Mouse (Mus musculus) liver, embryonic 13.5 days (tissue): Measurements from ENCODE around the gene Ube2g2. TPM values are rescaled to one million over a fixed set of nuclear protein-coding genes. Genes with fewer than 3 reads are reported as not detected.
"Not testable (repeated sequence)": the region's sequence is repeated elsewhere in the genome, so short reads cannot be mapped to it uniquely, and the experiment has no call there.

Experiments
- ATAC-seq: fragments of 200-750 bp; cut with Nextera tagmentation; 2 replicates; pipeline ENCODE4 v1.8.0; 2017; ENCODE audit warnings: low read depth, mild to moderate bottlenecking, moderate number of reproducible peaks, moderate library complexity
- DNase-seq: peaks from one replicate; pipeline ENCODE4 v3.0.0; 2022
- H3K27ac ChIP-seq: fragments of 300-500 bp; sonication (generic); 2 replicates; pipeline ENCODE4 v1.5.1; 2015; ENCODE audit warnings: moderate library complexity, mild to moderate bottlenecking, inconsistent platforms
- H3K27me3 ChIP-seq: fragments of 300-500 bp; sonication (generic); 2 replicates; pipeline ENCODE4 v1.6.1; 2015; ENCODE audit warnings: mild to moderate bottlenecking, inconsistent platforms
- H3K36me3 ChIP-seq: fragments of 300-500 bp; sonication (generic); 2 replicates; pipeline ENCODE4 v1.6.1; 2015; ENCODE audit warnings: mild to moderate bottlenecking, inconsistent platforms
- H3K4me1 ChIP-seq: fragments of 300-500 bp; sonication (generic); replicated peaks from 2 replicates; pipeline ENCODE4 v1.6.1; 2015; ENCODE audit warnings: inconsistent platforms
- H3K4me2 ChIP-seq: fragments of 300-500 bp; sonication (generic); 2 replicates; pipeline ENCODE4 v1.6.1; 2015; ENCODE audit warnings: inconsistent platforms, mild to moderate bottlenecking, moderate library complexity
- H3K4me3 ChIP-seq: fragments of 300-500 bp; sonication (generic); replicated peaks from 2 replicates; pipeline ENCODE4 v1.5.1; 2015; ENCODE audit warnings: mild to moderate bottlenecking, inconsistent platforms
- H3K9ac ChIP-seq: fragments of 300-500 bp; sonication (generic); 2 replicates; pipeline ENCODE4 v1.6.1; 2015; ENCODE audit warnings: mild to moderate bottlenecking, inconsistent platforms
- H3K9me3 ChIP-seq: fragments of 300-500 bp; sonication (generic); replicated peaks from 2 replicates; pipeline ENCODE4 v1.6.1; 2016; ENCODE audit warnings: inconsistent platforms
- WGBS: fragments of 180-500 bp; shearing (Covaris S2); methylation state at CpG from one replicate; pipeline ENCODE4 v1.1.7; 2015; ENCODE audit not compliant: insufficient replicate concordance; 5-methylcytosine and 5-hydroxymethylcytosine counted together
- microRNA counts: library from miRNA; unstranded; fragments of <30 nt; microRNA quantifications from one replicate; lab custom pipeline; 2016
- microRNA-seq: library from miRNA; unstranded; fragments of <30 nt; microRNA quantifications from one replicate; pipeline ENCODE4, GENCODE M21; 2016
- polyA plus RNA-seq: library from polyadenylated mRNA; unstranded; fragments of >200 nt; fragmentation: Nextera tagmentation; extraction: Ambion mirVana; gene quantifications from 2 replicates; pipeline ENCODE4 v1.2.1, GENCODE M21; 2015

Ube2g2 gene
- polyA plus RNA-seq, 1 experiment from 2014 or later = 50.1 TPM

DNA sequence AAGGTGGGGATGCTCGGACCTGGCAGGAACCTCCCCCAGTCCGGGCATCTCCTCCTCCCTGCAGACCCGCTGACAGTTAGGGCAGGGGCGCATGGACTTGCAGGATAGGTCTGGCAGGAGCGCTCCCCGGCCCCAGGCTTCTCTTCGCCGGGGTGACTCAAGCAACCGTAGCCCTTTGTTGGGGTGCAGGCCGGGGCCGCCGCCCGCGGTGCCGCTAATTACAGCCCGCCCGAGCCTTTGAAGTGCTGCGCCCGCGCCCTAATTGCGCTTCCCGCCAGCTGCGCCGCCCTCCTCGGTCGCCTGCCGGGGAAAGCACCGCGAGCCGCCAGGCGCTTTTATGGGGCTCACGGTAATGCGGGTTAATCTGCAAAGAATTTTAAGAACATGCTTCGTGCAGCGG lies 55.5 kb downstream of the Ube2g2 start:
- DNase-seq (no peak), ATAC-seq (no peak)
- 2% methylated on average over 35 of the region's 35 CpGs for WGBS
- Histone ChIP-seq H3K27me3 (peaks cover 77% of the 10 kb centered on the region), H3K27ac (no peak overlapping the region), H3K36me3 (no peaks in the 10 kb centered on the region), H3K4me3 (no peak overlapping the region), H3K4me2 (0 out of 2 replicates have a peak overlapping the region, but pooled peaks have one; percentile 12), H3K9ac (no peak overlapping the region), H3K9me3 (no peaks in the 10 kb centered on the region), H3K4me1 (peaks cover 5% of the 10 kb centered on the region; the same call in 1 of the 2 replicates)

- no peak overlapping the region for H3K4me2 ChIP-seq
- ATAC-seq = no peak
- H3K4me3 ChIP-seq = no peak overlapping the region
- H3K9me3 ChIP-seq = no peaks in the 10 kb centered on the region
- H3K27ac ChIP-seq = no peak overlapping the region
- DNase-seq = no peak
- H3K36me3 ChIP-seq = no peaks in the 10 kb centered on the region
- H3K27me3 ChIP-seq = peaks cover 95% of the 10 kb centered on the region
- WGBS = 59% methylated on average over 7 of the region's 7 CpGs
- no peaks in the 10 kb centered on the region for H3K4me1 ChIP-seq
- H3K9ac ChIP-seq = no peak overlapping the region
These were observed 60.9 kb downstream of the Ube2g2 start for GRCm38 (mm10) chr10:77682994-77683393.

- Histone ChIP-seq H3K27me3 (peaks cover 95% of the 10 kb centered on the region), H3K9ac (no peak overlapping the region), H3K4me1 (no peaks in the 10 kb centered on the region), H3K9me3 (no peaks in the 10 kb centered on the region), H3K4me2 (no peak overlapping the region), H3K36me3 (no peaks in the 10 kb centered on the region), H3K27ac (no peak overlapping the region), H3K4me3 (no peak overlapping the region)
- 35% methylated on average over 8 of the region's 8 CpGs for WGBS
- DNase-seq = no peak
- no peak for ATAC-seq
These were observed 62.1 kb downstream of the Ube2g2 start for GRCm38 (mm10) chr10:77684181-77684580.

DNA sequence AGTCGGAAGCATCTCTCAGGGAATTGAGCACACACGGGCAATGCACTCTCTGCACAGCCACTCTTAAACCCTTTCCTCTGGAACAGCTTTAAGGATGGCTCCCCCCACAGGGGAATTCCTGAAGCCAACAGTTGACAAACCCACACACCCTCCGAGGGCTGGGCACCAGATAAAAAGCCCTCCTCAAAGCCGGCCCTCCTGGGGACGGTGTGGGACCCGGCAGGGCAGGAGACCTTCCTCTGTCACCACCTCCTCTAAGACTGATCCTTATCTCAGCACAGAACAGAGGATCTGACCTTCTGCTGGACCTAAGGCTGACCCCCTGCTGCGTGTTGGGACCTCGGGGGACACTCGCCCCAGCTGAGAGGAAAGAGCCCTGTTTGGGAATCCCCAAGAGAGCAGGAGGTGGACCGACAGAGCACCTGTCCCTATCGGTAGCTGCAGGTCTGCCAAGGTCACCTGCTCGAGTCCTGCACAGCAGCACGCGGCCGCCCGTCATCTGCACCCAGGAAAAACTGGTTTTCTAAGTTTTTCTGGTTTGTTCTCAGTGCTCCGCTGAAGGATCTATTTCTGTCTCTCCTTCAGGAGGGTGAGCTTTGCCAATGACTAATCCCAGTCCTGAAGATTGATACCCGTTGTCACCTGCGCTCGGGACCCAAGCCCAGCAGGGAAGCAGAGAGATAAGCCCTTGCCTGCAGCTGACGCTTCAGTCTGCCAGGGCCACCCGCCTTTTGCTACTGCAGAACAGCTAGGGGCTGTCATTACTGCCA lies 64.0 kb downstream of the Ube2g2 start, which contains the start of gene Tspear:
Gene Tspear, plus strand, starts transcription at position 675 of the 770 bp plus-strand sequence.
- Histone ChIP-seq H3K36me3 (no peaks in the 10 kb centered on the region), H3K4me1 (no peaks in the 10 kb centered on the region), H3K4me3 (no peak within 1 kb of the TSS), H3K27ac (no peak within 1 kb of the TSS), H3K9ac (no peak within 1 kb of the TSS), H3K9me3 (no peaks in the 10 kb centered on the region), H3K4me2 (no peak within 1 kb of the TSS), H3K27me3 (peaks cover 87% of the 10 kb centered on the region)
- no peak for ATAC-seq
- 6% methylated on average over 22 of the region's 22 CpGs for WGBS
- DNase-seq = no peak

DNA sequence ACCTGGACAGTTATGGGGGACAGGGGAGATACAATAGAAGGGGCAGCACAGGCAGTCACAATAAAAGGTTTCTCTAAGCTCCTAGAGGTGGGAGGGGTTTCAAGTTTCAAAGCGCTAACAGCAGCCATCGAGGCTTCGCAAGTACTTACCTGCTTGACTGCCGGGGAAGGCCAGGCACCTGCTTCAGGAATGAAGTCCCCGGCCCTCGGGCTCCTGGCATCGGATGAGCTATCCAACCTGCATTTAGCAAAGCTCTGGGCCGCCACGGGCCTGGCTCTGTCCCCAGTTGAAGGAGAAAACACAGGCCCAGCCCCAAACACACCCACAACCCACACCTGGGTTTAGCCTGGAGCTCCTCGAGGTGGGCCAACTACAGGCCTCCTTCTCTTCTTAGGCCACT lies 64.9 kb downstream of the Ube2g2 start:
- Histone ChIP-seq H3K4me2 (no peak overlapping the region), H3K36me3 (no peaks in the 10 kb centered on the region), H3K4me1 (no peaks in the 10 kb centered on the region), H3K9me3 (no peaks in the 10 kb centered on the region), H3K9ac (no peak overlapping the region), H3K27me3 (peaks cover 86% of the 10 kb centered on the region), H3K4me3 (no peak overlapping the region), H3K27ac (no peak overlapping the region)
- no peak for DNase-seq
- no peak for ATAC-seq
- WGBS = 15% methylated on average over 10 of the region's 10 CpGs

- 56% methylated on average over 3 of the region's 3 CpGs for WGBS
- ATAC-seq, H3K9ac ChIP-seq, H3K4me2 ChIP-seq, H3K36me3 ChIP-seq, H3K4me3 ChIP-seq, H3K27ac ChIP-seq, H3K4me1 ChIP-seq, H3K9me3 ChIP-seq, DNase-seq: not testable (repeated sequence)
- H3K27me3 ChIP-seq = peaks cover 53% of the 10 kb centered on the region
These were observed 68.3 kb downstream of the Ube2g2 start, which contains the start of gene Gm19402 for GRCm38 (mm10) chr10:77690356-77690807. Gene Gm19402, minus strand, starts transcription at chr10:77690757.

MicroRNAs within 50 kb of the gene (microRNA counts, 519-probe panel; counts per million panel counts)
- microRNA mmu-miR-1930 (lab: Ali Mortazavi, UCI) = 114 counts per million

Small RNA genes lying within 50 kb of the gene (microRNA-seq; reads per million reads assigned to microRNA genes)
- gene Mir1930 = 19.4 reads per million, percentile 33 among the genes with 10 or more reads in this experiment

Other genes with a start within 250 kb of the Ube2g2 start
- 1.0 and 1.5 TPM in 2 replicates for gene Adarb1, start 204.0 kb upstream of the Ube2g2 start, polyA plus RNA-seq
- gene Fam207a, start 106.5 kb upstream of the Ube2g2 start, polyA plus RNA-seq = 23.3 and 26.2 TPM in 2 replicates
- gene Itgb2, start 92.0 kb upstream of the Ube2g2 start, polyA plus RNA-seq = 10.3 and 10.7 TPM in 2 replicates
- 64.1 and 73.2 TPM in 2 replicates for gene Pttg1ip, start 40.6 kb upstream of the Ube2g2 start, polyA plus RNA-seq
- gene Sumo3, start 16.2 kb upstream of the Ube2g2 start, polyA plus RNA-seq = 118 and 127 TPM in 2 replicates
- gene Gm49325, start 16.1 kb upstream of the Ube2g2 start, polyA plus RNA-seq = 1.1 and 5.3 TPM in 2 replicates
- gene Tspear, start 64.3 kb downstream of the Ube2g2 start, polyA plus RNA-seq = 0.07 and 0.10 TPM in 2 replicates
- gene Gm19402, start 68.5 kb downstream of the Ube2g2 start, polyA plus RNA-seq = not detected in 2 replicates
- gene Gm9508, start 75.0 kb downstream of the Ube2g2 start, polyA plus RNA-seq = not detected in 2 replicates
- not detected in 2 replicates for gene Gm10272, start 84.4 kb downstream of the Ube2g2 start, polyA plus RNA-seq
- gene Gm10024, start 89.2 kb downstream of the Ube2g2 start, polyA plus RNA-seq = not detected in 2 replicates
- gene Gm10142, start 93.5 kb downstream of the Ube2g2 start, polyA plus RNA-seq = not detected in 2 replicates
- not detected in 2 replicates for gene Krtap12-1, start 98.3 kb downstream of the Ube2g2 start, polyA plus RNA-seq
- not detected in 2 replicates for gene Gm10100, start 104.2 kb downstream of the Ube2g2 start, polyA plus RNA-seq
- not detected in 2 replicates for gene Gm18596, start 120.4 kb downstream of the Ube2g2 start, polyA plus RNA-seq
- not detected in 2 replicates for gene Gm9736, start 129.1 kb downstream of the Ube2g2 start, polyA plus RNA-seq
- not detected in 2 replicates for gene Gm3233, start 137.4 kb downstream of the Ube2g2 start, polyA plus RNA-seq
- not detected in 2 replicates for gene Gm3238, start 149.1 kb downstream of the Ube2g2 start, polyA plus RNA-seq
- not detected in 2 replicates for gene Gm7138, start 154.7 kb downstream of the Ube2g2 start, polyA plus RNA-seq
- not detected in 2 replicates for gene Gm3250, start 160.3 kb downstream of the Ube2g2 start, polyA plus RNA-seq
- gene Gm7137, start 165.9 kb downstream of the Ube2g2 start, polyA plus RNA-seq = not detected in 2 replicates
- gene Gm9639, start 172.8 kb downstream of the Ube2g2 start, polyA plus RNA-seq = not detected in 2 replicates
- gene Gm19668, start 176.9 kb downstream of the Ube2g2 start, polyA plus RNA-seq = not detected in 2 replicates
- not detected in 2 replicates for gene Gm9507, start 189.6 kb downstream of the Ube2g2 start, polyA plus RNA-seq
- gene Gm2696, start 192.4 kb downstream of the Ube2g2 start, polyA plus RNA-seq = not detected in 2 replicates
- gene Krtap10-4, start 204.8 kb downstream of the Ube2g2 start, polyA plus RNA-seq = not detected in 2 replicates
- not detected in 2 replicates for gene Krtap10-10, start 213.7 kb downstream of the Ube2g2 start, polyA plus RNA-seq
- gene Gm36176, start 224.5 kb downstream of the Ube2g2 start, polyA plus RNA-seq = not detected in 2 replicates
- not detected in 2 replicates for gene Gm10318, start 230.6 kb downstream of the Ube2g2 start, polyA plus RNA-seq
- not detected in 2 replicates for gene Gm3285, start 239.7 kb downstream of the Ube2g2 start, polyA plus RNA-seq